Mouse (Mus musculus) induced T-regulatory cell, adult 2 months (primary cell): Measurements from ENCODE around the gene Spr.
"Not testable (repeated sequence)": the region's sequence is repeated elsewhere in the genome, so short reads cannot be mapped to it uniquely, and the experiment has no call there.

ENCODE experiments used
- DNase-seq: peaks from one replicate; pipeline ENCODE4 v3.0.0-alpha.2; 2012; ENCODE audit warnings: low read depth

Spr gene

GRCm38 (mm10) chr6:85132237-85132636 is 5.3 kb downstream of the Spr start:
- DNase-seq: not testable (repeated sequence)

DNA sequence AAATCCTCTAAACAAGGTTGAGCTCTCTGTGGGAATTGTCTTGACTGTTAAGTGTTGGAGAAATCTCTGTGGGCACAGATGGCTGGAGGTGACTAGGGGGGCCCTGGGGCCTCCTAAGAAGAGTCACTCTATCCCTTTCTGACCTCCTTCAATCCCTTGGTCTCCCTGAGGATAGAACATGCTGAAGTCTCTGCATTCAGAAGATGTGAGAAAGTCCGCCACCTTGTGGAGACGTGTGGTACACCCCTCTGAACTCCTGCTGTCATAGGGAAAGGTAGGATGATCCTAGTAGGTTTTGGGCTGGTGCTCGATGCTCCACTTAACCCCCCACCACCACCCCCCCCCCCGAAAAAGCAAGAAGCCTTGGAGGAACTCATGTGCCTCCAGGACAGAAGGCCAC is 5.9 kb downstream of the Spr start:
- DNase-seq: peak; percentile 81

- DNase-seq: peak; percentile 64
These were observed 19.7 kb downstream of the Spr start for GRCm38 (mm10) chr6:85117545-85118511.

GRCm38 (mm10) chr6:85105033-85105615 is 32.4 kb downstream of the Spr start:
- DNase-seq: no peak

- DNase-seq: no peak
These were observed 34.2 kb downstream of the Spr start for GRCm38 (mm10) chr6:85103321-85103720.

GRCm38 (mm10) chr6:85096441-85096840 is 41.1 kb downstream of the Spr start:
- DNase-seq: no peak

DNA sequence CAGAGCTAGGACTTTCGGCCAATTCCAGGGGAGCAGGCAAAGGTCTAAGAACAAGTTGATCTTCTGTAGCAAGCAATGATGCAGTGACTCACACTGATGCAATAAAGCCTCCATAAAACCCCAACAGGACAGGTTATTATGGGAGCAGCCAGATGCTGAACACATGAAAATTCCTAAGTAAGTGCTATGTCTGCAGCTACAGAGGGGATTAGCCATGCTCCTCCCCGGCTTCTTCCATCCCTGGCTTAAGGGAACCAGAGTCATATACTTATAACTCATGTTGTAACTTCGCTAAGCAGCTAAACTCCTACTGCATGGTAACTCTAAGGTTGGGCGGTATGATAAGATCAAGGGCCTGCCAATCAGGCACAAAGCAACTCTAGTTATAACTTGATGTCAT is 50.1 kb downstream of the Spr start:
- no peak for DNase-seq

- DNase-seq: no peak
These were observed 50.9 kb downstream of the Spr start for GRCm38 (mm10) chr6:85086645-85087044.
